Mouse (Mus musculus): Measurements from ENCODE around the gene Gm45234.

The Gm45234 gene

DNA sequence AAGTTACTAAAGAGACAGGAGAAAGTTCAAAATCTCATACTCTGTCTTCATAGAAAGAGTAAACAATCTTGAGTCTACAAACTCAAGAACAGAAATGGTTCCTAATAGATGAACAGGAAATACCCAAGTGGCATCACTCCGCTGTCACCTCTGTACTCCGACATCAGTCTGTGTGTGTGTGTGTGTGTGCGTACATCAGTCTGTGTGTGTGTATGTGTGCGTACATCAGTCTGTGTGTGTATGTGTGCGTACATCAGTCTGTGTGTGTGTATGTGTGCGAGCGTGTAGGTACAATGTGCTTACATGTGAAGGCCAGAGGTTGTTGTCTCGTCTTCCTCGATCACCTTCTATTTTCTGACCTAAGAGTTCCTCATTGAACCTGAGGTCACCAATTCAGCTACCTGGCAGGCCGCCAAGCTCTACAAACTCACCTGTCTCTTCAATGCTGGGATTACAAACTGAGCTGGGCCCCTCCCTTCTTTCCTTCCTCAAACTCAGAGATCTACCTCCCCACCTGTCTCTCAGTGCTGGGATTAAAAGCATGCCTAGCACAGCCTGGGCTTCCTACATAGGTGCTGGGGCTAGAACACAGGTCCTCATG lies 47.4 kb downstream of the Gm45234 start:
- DNase-seq (ENCODE audit: low spot score in 2 of 2): no peak

DNA sequence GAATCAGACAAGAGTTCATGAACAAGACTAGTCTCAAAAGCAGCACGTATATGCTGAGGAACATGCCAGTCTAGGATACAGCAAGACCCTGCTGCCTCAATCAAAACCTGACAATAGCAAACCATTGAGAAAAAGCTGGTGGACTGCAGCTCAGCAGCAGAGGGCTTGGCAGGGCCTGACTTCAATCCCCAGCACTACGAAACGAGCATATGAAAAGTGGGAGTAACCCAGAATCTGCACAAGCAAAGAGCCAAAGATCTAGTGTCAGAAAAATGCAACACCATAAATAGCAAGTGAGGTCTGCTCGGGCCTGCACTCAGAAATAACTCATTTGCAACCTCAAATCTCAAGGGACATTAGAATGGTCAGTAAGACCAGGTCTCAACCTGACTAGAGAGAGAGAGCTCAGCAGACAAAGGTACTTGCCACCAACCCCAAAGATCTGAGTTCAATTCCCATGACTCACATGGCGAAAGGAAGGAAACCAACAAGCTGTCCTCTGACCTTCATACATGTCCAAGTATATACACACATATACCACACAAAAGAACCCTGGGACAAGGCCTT lies 49.7 kb downstream of the Gm45234 start:
- no peak for DNase-seq (ENCODE audit: low spot score in 2 of 2)

DNA sequence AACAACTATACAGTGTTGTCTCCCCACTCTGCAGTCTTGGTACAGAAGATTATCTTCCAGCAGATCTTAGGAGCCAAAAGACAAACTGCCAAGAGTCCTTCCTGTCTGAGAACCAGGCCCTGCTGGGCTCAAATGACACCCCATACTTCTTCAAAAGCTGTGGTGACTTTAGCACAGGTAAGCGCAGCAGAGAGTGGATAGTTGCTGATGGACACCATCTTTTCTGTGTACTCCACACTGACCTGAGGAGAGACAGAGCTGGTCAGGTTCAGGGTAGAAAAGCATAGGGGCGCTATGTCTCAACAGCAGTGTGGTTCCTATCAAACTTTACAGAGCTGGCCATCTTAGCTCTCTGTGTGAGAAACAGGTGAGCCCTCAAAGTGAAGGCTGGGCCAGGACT lies 51.4 kb downstream of the Gm45234 start:
- no peak for DNase-seq (ENCODE audit: low spot score in 2 of 2)

DNA sequence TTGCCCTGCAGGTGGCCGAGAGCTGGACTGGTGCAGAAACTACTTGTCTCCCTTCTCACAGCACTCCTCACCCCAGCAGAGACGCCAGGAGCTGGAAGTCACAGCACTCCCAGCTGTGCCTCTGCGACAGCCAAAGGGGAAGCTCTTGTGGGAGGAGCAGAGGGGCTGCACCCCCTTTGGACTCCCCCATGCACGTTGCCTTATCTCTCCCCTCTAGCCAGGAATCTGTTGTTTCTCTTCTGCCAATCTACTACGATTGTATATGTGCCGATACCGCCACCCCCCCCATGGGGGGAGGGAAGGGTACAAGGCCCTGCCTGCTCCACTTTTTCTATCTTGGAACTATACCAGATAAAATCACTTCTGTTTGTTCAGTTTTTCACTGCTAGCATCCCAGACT lies 52.0 kb downstream of the Gm45234 start:
- DNase-seq (ENCODE audit: low spot score in 2 of 2): no peak

DNA sequence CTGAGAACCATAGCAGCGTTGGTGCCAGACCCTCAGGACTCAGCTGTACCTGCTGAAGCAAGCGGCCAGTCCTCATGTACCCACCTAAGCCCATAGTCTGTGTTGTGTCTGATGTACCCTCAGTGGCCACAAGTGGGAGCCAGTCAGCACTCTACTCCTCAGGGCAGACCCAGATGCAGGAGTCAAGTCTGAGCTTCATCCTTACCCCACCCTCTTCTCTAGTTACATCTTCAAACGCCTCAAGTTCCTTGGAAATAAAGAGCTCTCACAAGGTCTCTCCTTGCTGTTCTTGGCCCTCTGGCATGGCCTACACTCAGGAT lies 53.1 kb downstream of the Gm45234 start:
- DNase-seq (ENCODE audit: low spot score in 2 of 2): peak; percentile 61 to 82

DNA sequence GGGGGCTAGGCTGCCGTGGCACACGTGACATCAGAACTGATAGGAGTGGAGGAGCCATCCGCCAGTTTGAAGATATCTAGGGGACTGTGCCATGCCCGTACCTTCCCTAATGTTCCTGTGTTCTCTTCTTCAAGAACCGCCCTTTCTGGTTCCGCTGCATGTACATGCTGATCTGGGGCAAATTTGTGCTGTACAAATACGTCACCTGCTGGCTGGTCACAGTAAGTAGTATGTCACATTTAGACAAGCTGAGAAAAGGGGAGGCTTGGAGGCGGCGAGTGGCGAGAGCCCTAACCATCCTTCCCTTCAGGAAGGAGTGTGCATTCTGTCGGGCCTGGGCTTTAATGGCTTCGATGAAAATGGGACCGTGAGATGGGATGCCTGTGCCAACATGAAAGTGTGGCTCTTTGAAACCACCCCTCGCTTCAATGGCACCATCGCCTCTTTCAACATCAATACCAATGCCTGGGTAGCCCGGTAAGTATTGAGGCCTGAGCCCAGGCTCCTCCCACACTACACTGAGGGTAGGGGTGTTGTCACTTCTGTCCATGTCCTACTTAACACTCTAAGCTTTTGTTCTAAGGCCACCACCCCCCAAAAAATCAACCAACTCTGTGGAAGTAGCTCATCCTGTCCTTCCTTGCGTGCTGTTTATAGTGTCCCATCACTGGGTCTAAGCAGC lies 53.6 kb downstream of the Gm45234 start:
- no peak for DNase-seq (ENCODE audit: low spot score in 2 of 2)

DNA sequence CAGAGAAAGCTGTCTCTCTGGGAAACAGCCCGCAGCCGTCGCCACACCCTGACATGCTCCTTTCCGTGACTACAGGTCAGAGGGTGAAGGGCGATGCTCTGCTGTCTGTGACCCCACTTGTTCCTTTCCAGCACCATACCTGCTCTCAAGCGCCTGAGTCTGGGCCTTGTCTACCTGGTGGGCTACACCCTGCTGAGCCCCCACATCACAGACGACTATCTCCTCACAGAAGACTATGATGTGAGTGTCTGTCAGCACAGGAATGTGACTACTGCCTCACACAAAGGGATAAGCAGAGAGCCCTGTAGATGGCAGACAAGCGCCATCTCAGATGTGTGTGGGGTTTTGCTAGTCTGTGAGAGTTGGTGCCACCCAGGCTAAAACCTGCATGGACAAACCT lies 54.5 kb downstream of the Gm45234 start:
- no peak for DNase-seq (ENCODE audit: low spot score in 2 of 2)

DNA sequence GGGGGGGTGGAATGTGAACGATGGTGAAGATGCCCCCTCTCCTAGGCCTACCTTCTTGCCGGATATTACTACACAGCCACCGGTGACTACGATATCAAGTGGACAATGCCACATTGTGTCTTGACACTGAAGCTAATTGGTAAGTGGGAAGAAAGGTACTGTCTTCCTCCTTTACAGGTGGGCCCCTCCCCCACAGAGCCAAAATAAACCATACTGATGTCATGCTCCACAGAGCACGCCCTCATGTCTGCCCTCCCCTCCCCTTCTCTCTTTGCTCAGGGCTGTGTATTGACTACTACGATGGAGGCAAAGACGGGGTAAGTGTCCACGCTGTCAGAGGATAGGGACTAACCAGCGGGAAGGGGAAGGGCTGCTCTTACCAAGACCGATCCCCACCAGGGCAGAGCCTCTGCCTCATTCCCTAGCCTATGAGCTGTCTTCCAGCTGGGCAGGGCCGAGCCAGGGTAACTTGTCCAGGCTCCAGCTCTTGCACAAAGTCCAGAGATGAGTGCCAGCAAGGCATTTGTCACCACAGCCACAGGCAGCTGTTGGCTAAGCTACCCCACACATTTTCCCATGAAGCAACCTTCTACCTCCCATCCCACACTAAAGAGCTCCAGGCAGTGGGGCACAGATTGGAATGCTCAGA lies 55.7 kb downstream of the Gm45234 start:
- peak in 1 of 2 experiments; percentile 63 for DNase-seq (ENCODE audit: low spot score in 2 of 2)

DNA sequence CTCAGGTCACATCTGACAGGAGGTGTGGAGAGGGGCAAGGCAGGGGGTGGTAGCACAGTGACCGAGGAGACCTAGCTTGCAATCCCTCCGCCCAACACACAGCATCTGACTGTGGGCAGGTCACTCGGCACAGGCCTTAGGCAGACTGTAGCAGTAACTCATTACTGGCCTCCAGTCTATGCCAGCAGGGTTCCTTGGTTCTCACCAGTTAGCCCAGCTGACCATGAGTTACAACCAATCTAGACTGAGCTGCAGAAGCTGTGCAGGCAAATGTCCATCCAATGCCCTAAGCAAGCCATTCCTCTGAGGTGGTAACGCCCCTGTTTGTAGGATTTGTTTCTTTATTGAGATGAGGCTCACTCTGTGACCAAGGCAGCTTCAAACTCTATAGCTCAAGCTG lies 56.5 kb downstream of the Gm45234 start:
- no peak for DNase-seq (ENCODE audit: low spot score in 2 of 2)

DNA sequence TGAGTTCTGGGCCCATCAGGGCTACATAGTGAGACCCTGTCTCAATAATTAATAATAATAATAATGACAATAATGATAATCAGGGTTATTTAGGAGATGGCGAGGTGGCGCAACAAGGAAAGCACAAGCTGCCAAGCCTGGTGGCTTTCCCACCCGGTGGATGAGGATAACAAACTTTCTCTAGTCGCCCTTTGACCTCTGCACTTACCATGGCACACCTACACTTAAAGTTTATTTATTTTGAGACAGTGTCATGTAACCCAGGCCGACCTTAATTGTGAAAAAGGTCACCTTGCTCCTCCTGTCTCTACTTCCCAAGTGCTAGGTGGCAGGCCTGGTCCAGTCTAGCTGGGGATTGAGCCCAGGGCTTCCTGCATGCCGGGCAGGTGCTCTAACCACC lies 57.1 kb downstream of the Gm45234 start:
- DNase-seq (ENCODE audit: low spot score in 2 of 2): no peak

DNA sequence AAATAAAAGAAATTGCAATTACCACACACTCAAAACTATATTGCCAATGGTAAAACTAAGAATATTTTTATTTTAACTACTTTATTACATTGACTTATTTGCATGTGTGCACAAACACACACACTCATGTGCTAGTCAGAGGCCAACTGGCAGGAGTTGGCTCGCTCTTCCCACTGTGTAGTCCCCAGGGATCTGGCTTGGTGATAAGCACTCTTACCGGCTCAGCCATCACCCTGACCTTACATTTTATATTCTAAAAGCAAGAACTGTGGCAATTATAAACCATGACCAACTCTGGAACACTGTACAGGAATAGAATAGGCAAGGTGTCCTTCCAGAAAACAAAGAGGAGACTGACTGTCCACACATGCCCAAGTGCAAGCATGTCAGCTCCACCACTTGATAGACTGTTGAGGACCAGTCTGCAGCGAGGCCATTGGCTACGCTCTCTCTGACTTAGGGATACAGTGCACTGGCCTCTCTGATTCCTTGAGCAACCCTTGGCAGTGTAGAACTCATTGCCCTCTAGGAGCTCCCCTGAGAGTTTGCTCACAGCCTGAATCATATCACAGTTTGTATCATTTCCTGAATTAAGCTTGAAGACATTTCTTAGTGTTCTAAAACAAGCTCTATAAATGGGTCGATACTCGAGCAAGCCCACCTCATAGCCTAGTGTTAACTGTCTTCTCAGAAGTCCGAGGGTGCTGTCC lies 59.2 kb downstream of the Gm45234 start:
- no peak for DNase-seq (ENCODE audit: low spot score in 2 of 2)

DNA sequence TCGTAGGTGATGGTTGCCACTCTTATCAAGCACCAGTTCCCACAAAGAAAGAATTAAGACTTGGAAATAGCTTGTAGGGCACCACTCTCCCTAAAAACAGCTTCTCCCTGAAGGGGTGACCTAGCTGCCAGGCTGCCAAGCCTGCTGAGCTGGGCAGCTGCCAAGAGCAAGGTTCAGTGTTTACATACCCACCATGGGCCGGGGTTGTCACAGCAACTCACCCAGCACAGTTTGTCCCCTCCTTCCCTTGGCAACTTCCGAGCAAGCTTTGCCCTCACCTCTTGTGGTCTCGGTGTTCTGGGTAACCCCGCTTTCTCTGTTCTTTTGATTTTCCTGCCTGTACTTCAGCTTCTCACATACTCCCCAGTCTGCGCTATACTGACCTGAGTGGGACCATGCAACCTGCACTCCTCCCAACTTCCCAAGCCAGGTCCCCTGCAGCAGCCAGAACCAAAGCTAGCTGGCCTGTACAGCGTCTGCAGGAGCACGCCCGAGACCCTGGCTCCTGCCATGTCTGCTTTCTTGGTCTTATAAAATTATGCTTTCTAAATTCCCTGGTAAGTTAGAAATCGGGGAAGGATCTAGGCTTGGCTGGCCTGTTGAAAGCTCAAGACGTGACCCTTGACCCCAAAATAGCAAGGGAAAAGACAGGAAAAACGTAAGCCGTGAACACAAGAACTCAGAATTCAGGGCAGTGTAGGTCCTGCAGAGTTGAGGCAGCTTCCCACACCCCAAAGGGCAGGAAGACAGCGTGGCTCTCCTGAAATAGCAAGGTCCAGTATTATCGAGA lies 61.5 kb downstream of the Gm45234 start:
- DNase-seq (ENCODE audit: low spot score in 2 of 2): peak; percentile 39 to 55

DNA sequence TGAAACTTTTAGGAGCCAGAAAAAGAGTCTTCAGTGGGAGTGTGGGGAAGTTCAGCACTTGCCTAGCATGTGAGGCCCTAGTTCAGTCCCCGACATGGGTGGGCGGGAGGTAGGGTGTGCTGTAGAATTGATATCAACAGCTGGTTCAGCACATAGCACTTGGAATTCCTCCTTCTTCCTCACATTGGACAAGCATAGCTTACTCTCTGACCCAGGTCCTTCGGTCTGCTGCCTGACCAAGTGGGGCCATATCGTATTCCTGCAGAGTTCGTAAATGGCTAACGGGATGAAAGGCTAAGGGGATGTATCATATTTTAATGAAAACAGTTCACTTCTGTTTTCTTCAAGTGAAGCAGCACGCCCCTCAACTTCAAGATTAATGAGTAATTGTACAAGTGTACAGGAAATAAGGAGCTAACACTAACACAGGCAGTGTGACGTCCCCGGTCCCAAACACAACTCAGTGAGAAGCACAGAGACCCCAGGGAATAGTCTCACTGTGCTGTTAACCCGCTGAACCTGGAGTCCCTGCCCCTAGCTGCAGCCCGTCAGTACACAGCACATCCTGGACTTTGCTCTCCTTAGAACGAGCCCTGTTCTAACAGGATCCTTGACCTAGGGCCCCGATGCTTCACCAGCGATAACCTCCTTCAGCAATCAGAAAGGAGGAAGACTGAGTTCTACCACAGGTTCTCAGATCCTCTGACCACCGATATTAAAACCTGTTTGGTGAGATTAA lies 62.4 kb downstream of the Gm45234 start:
- DNase-seq (ENCODE audit: low spot score in 2 of 2): no peak

DNA sequence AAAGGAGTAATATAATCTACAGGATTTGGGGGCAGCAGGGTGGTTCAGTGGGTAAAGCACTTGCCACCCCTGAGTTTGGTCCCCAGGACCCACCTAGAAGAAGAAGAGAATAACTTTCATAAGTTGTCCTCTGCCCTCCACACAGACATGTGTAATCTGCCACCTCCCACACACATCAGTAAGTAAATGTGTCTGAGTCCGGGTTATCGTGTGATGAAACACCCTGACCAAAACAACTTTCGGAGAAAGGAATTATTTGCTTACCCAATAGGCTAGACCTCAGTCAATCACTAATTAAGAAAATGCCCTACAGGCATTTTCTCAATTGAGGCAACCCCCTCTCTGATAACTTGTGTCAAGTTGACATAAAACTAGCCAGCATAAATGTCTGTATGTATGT lies 65.3 kb downstream of the Gm45234 start:
- no peak for DNase-seq (ENCODE audit: low spot score in 2 of 2)

Data from frontal cortex, postnatal 36 days (tissue).